Mouse (Mus musculus) ES-CJ7 (cell line): ENCODE measurements at regions not wholly inside any gene's neighbourhood (a gene's known extent, or its start where the extent isn't known, plus 50 kb on each side); places are given as distances from the start of the nearest gene placed in this dataset.

Experiments
- DNase-seq: peaks from one replicate; pipeline ENCODE4 v3.0.0; 2011; ENCODE audit warnings: low read depth, low spot score

- DNase-seq = no peak
These were observed 56.2 kb upstream of the Kitl start for GRCm38 (mm10) chr10:99959279-99959678.

- DNase-seq = no peak
These were observed 62.9 kb upstream of the Kitl start for GRCm38 (mm10) chr10:99952486-99952885.

- DNase-seq = no peak
These were observed 63.7 kb upstream of the Kitl start for GRCm38 (mm10) chr10:99951718-99952117.

GRCm38 (mm10) chr10:99951316-99951715 lies 64.1 kb upstream of the Kitl start:
- DNase-seq = no peak

GRCm38 (mm10) chr10:99948740-99949139 lies 66.7 kb upstream of the Kitl start:
- DNase-seq = no peak

GRCm38 (mm10) chr10:99945418-99945817 lies 70.0 kb upstream of the Kitl start:
- no peak for DNase-seq

GRCm38 (mm10) chr10:99941665-99942064 lies 73.8 kb upstream of the Kitl start:
- DNase-seq = no peak

- no peak for DNase-seq
These were observed 76.5 kb upstream of the Kitl start for GRCm38 (mm10) chr10:99938901-99939300.

- DNase-seq = peak; percentile 38
These were observed 77.4 kb upstream of the Kitl start for GRCm38 (mm10) chr10:99937921-99938618.

- DNase-seq = no peak
These were observed 86.2 kb upstream of the Kitl start for GRCm38 (mm10) chr10:99929191-99929590.

- no peak for DNase-seq
These were observed 87.5 kb upstream of the Kitl start for GRCm38 (mm10) chr10:99927913-99928312.

- DNase-seq = no peak
These were observed 89.0 kb upstream of the Kitl start for GRCm38 (mm10) chr10:99926327-99926954.

- no peak for DNase-seq
These were observed 90.9 kb upstream of the Kitl start for GRCm38 (mm10) chr10:99924541-99924940.

GRCm38 (mm10) chr10:99919925-99920324 lies 95.5 kb upstream of the Kitl start:
- no peak for DNase-seq

GRCm38 (mm10) chr10:99918567-99919320 lies 96.7 kb upstream of the Kitl start:
- DNase-seq = no peak

GRCm38 (mm10) chr10:99913846-99914187 lies 101.6 kb upstream of the Kitl start:
- no peak for DNase-seq

GRCm38 (mm10) chr10:99913001-99913845 lies 102.2 kb upstream of the Kitl start:
- no peak for DNase-seq

- no peak for DNase-seq
These were observed 105.3 kb upstream of the Kitl start for GRCm38 (mm10) chr10:99910011-99910723.

GRCm38 (mm10) chr10:99908044-99908443 lies 107.4 kb upstream of the Kitl start:
- no peak for DNase-seq

- DNase-seq = no peak
These were observed 108.5 kb upstream of the Kitl start for GRCm38 (mm10) chr10:99906778-99907435.
